Mouse (Mus musculus) layer of hippocampus, adult 2 months (tissue): ENCODE results near the gene Atp6v0b. TPM values are rescaled to one million over a fixed set of nuclear protein-coding genes. Genes with fewer than 3 reads are reported as not detected.

Experiments used
- DNase-seq, 2 experiments: peaks; one replicate each; pipeline ENCODE4 v3.0.0; 2022; ENCODE audit warnings: low spot score in 2 of 2
- H3K27ac ChIP-seq: fragments of 200-600 bp; 2 replicates; pipeline ENCODE4 v1.8.1; 2022
- H3K4me3 ChIP-seq: fragments of 200-600 bp; 2 replicates; pipeline ENCODE4 v1.8.1; 2022; ENCODE audit warnings: mild to moderate bottlenecking
- CTCF ChIP-seq: fragments of 200-600 bp; conservative IDR thresholded peaks from 2 replicates; pipeline ENCODE4 v1.8.1; 2022; ENCODE audit warnings: antibody characterized with exemption, mild to moderate bottlenecking, moderate library complexity
- total RNA-seq, 2 experiments: library from RNA; stranded (reverse); gene quantifications; 2 replicates each; pipeline ENCODE4 v1.2.3; 2021

Gene Atp6v0b
- total RNA-seq, 2 experiments from 2014 or later, result 411 to 424 TPM

- TF ChIP-seq CTCF, result no peak
- Histone ChIP-seq H3K27ac (no peak overlapping the region), H3K4me3 (no peak overlapping the region)
- no peak for DNase-seq
Observed at GRCm38 (mm10) chr4:117917402-117917801, 30.3 kb upstream of the Atp6v0b start.

GRCm38 (mm10) chr4:117916386-117916785, 29.3 kb upstream of the Atp6v0b start:
- DNase-seq, result no peak
- H3K4me3 ChIP-seq, result no peak overlapping the region
- TF ChIP-seq CTCF, result no peak
- no peak overlapping the region for H3K27ac ChIP-seq

GRCm38 (mm10) chr4:117915489-117916105, 28.5 kb upstream of the Atp6v0b start:
- Histone ChIP-seq H3K27ac (peak overlapping the region; percentile 100), H3K4me3 (peak overlapping the region; percentile 85)
- DNase-seq, result no peak
- TF ChIP-seq CTCF, result no peak

GRCm38 (mm10) chr4:117914591-117915442, 27.7 kb upstream of the Atp6v0b start, which contains the start of gene Ipo13:
Gene Ipo13 (minus strand): TSS chr4:117914999.
- peak; percentile 91 to 92 for DNase-seq
- Histone ChIP-seq H3K27ac (peak within 1 kb of the TSS; percentile 100), H3K4me3 (peak within 1 kb of the TSS; percentile 85)
- TF ChIP-seq CTCF, result peak; percentile 58

- H3K27ac ChIP-seq, result peak overlapping the region; percentile 100
- H3K4me3 ChIP-seq, result peak overlapping the region; percentile 85
- no peak for DNase-seq
- TF ChIP-seq CTCF, result no peak
Observed at GRCm38 (mm10) chr4:117914031-117914430, 26.9 kb upstream of the Atp6v0b start.

- Histone ChIP-seq H3K4me3 (peak overlapping the region; percentile 85), H3K27ac (peak overlapping the region; percentile 100)
- TF ChIP-seq CTCF, result no peak
- no peak for DNase-seq
Observed at GRCm38 (mm10) chr4:117913421-117913820, 26.3 kb upstream of the Atp6v0b start.

GRCm38 (mm10) chr4:117912685-117913273, 25.6 kb upstream of the Atp6v0b start:
- peak overlapping the region; percentile 85 for H3K4me3 ChIP-seq
- TF ChIP-seq CTCF, result no peak
- DNase-seq, result no peak
- peak overlapping the region; percentile 100 for H3K27ac ChIP-seq

- peak overlapping the region; percentile 85 for H3K4me3 ChIP-seq
- peak overlapping the region; percentile 100 for H3K27ac ChIP-seq
- DNase-seq, result no peak
- no peak for TF ChIP-seq CTCF
Observed at GRCm38 (mm10) chr4:117912131-117912561, 25.0 kb upstream of the Atp6v0b start.

GRCm38 (mm10) chr4:117908834-117909453, 21.8 kb upstream of the Atp6v0b start:
- Histone ChIP-seq H3K27ac (peak overlapping the region; percentile 87), H3K4me3 (peak overlapping the region; percentile 44)
- TF ChIP-seq CTCF, result no peak
- DNase-seq, result no peak

GRCm38 (mm10) chr4:117906196-117906595, 19.1 kb upstream of the Atp6v0b start:
- no peak for DNase-seq
- no peak overlapping the region for H3K4me3 ChIP-seq
- H3K27ac ChIP-seq, result peak overlapping the region; percentile 28
- no peak for TF ChIP-seq CTCF

- Histone ChIP-seq H3K27ac (peak overlapping the region; percentile 79), H3K4me3 (no peak overlapping the region)
- DNase-seq, result no peak
- no peak for TF ChIP-seq CTCF
Observed at GRCm38 (mm10) chr4:117904761-117905160, 17.6 kb upstream of the Atp6v0b start.

- DNase-seq, result peak in 1 of 2 experiments; percentile 67
- Histone ChIP-seq H3K27ac (peak overlapping the region; percentile 79), H3K4me3 (no peak overlapping the region)
- no peak for TF ChIP-seq CTCF
Observed at GRCm38 (mm10) chr4:117904094-117904493, 17.0 kb upstream of the Atp6v0b start.

- no peak for TF ChIP-seq CTCF
- Histone ChIP-seq H3K4me3 (no peak overlapping the region), H3K27ac (no peak overlapping the region)
- DNase-seq, result no peak
Observed at GRCm38 (mm10) chr4:117898111-117898510, 11.0 kb upstream of the Atp6v0b start.
